Mouse (Mus musculus): ENCODE measurements around the gene Eif3k. TPM values are rescaled to one million over a fixed set of nuclear protein-coding genes. Genes with fewer than 3 reads are reported as not detected.

The Eif3k gene
- polyA plus RNA-seq, 1 experiment from 2014 or later = 307 TPM

- Histone ChIP-seq H3K4me1 (peaks cover 12% of the 10 kb centered on the region), H3K27ac (replicated peaks) (no peak overlapping the region), H3K36me3 (peaks cover 5% of the 10 kb centered on the region; the same call in 1 of the 2 replicates), H3K4me3 (no peak overlapping the region), H3K4me2 (replicated peaks) (no peak overlapping the region), H3K9me3 (no peaks in the 10 kb centered on the region), H3K9ac (replicated peaks) (no peak overlapping the region), H3K27me3 (no peaks in the 10 kb centered on the region)
- 70% methylated on average over 4 of the region's 5 CpGs for WGBS
- no peak for ATAC-seq (replicated peaks)
Observed at GRCm38 (mm10) chr7:28966181-28966580, 15.5 kb downstream of the Eif3k start.

GRCm38 (mm10) chr7:28965346-28965840 is 16.3 kb downstream of the Eif3k start:
- WGBS = 82% methylated on average over 5 of the region's 5 CpGs
- Histone ChIP-seq H3K9me3 (no peaks in the 10 kb centered on the region), H3K9ac (replicated peaks) (no peak overlapping the region), H3K4me3 (no peak overlapping the region), H3K36me3 (0 out of 2 replicates have a peak, but pooled peaks cover 3% of the 10 kb centered on the region), H3K4me1 (peaks cover 19% of the 10 kb centered on the region), H3K27me3 (no peaks in the 10 kb centered on the region), H3K27ac (replicated peaks) (no peak overlapping the region), H3K4me2 (replicated peaks) (no peak overlapping the region)
- ATAC-seq (replicated peaks) = no peak

GRCm38 (mm10) chr7:28963399-28963923 is 18.2 kb downstream of the Eif3k start:
- no peak overlapping the region for H3K9ac ChIP-seq (replicated peaks)
- H3K4me3 ChIP-seq = no peak overlapping the region
- H3K9me3 ChIP-seq = no peaks in the 10 kb centered on the region
- H3K36me3 ChIP-seq = no peaks in the 10 kb centered on the region
- WGBS = 82% methylated on average over 3 of the region's 3 CpGs
- H3K27me3 ChIP-seq = no peaks in the 10 kb centered on the region
- no peak overlapping the region for H3K4me2 ChIP-seq (replicated peaks)
- H3K27ac ChIP-seq (replicated peaks) = no peak overlapping the region
- ATAC-seq (replicated peaks) = no peak
- peaks cover 39% of the 10 kb centered on the region for H3K4me1 ChIP-seq

DNA sequence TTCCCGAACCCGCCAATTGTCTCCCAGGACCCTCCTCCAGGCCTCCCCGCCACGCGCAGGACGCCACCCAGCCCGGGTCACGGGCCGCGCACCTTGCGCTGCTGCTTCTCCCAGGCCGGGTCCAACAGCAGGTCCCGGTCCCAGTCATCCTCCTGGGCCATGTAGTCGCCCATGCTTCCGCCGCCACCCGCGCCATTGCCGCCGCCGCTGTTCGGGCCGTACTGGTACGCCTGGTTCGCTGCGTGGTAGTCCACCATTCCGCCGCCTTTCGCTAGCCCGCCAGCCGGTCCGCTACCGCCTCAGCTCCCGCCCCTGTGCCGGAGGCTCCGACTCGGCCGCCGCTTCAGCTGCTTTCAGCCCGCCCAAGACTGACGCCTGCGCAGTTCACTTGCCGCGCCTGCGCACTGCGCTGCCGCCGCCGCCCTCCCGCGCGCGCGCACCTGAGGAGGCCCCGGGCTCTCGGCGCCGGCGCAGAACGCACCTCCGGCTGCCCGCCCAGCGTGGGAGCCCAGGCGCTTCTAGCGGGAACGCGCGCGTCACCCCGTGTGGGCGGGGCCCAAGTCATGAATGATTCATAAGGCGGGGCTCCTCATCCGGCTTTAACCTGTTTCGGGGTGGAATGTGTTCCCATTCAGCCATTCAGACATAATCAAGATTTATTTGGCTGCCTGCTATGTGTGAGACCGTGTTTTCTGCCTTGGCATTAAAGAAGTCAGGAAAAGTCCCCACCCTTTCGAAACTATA is 19.6 kb downstream of the Eif3k start, which contains the start of gene Actn4:
Gene Actn4 (minus strand): TSS at position 414 of the 744 bp plus-strand sequence.
- H3K9ac ChIP-seq (replicated peaks) = peak within 1 kb of the TSS; percentile 97
- peak; percentile 92 for ATAC-seq (replicated peaks)
- peak within 1 kb of the TSS; percentile 89 for H3K27ac ChIP-seq (replicated peaks)
- peak within 1 kb of the TSS; percentile 64 for H3K4me2 ChIP-seq (replicated peaks)
- H3K27me3 ChIP-seq = no peaks in the 10 kb centered on the region
- under 1% methylated on average over 75 of the region's 76 CpGs for WGBS
- no peaks in the 10 kb centered on the region for H3K9me3 ChIP-seq
- H3K4me1 ChIP-seq = peaks cover 44% of the 10 kb centered on the region
- H3K4me3 ChIP-seq = peak within 1 kb of the TSS; percentile 94
- H3K36me3 ChIP-seq = no peaks in the 10 kb centered on the region

GRCm38 (mm10) chr7:28961584-28961926 is 20.1 kb downstream of the Eif3k start:
- Histone ChIP-seq H3K9me3 (no peaks in the 10 kb centered on the region), H3K4me3 (peak overlapping the region; percentile 94), H3K27ac (replicated peaks) (peak overlapping the region; percentile 85), H3K4me1 (peaks cover 44% of the 10 kb centered on the region), H3K4me2 (replicated peaks) (peak overlapping the region; percentile 64), H3K27me3 (no peaks in the 10 kb centered on the region), H3K36me3 (no peaks in the 10 kb centered on the region), H3K9ac (replicated peaks) (peak overlapping the region; percentile 97)
- under 1% methylated on average over 7 of the region's 7 CpGs for WGBS
- ATAC-seq (replicated peaks) = peak; percentile 4; the same call in 1 of the 2 replicates

DNA sequence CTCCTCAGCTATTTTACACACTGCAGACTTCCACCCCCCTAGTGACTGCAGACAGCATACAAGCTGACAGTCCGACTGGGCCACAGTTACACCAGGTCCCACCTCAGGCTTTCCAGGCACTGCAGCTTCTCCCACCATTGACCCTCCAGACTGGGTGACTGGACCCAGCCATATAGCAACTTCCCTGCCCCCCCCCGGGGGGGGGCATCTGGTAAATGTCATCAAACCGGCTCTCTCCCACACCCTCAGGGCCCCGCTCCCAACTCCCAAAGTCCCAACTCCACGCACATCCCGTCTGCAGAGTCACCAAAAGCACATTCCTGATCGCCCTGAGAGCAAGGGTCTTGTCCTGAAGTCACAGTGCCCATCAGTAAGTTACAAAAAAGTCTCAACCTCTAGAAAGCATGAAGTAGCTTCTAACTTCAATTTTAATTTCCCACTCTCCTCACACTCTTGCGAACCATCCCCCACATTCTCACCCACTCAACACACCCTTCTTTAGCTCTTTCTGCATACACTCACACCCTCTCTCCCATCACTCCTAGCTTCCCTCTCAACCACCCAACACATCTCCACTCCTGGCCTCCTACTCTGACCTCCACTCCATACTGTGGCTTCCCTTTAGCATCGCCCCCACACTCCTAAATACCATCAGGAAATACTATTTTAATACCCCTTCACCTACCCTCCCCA is 21.2 kb downstream of the Eif3k start:
- no peaks in the 10 kb centered on the region for H3K36me3 ChIP-seq
- ATAC-seq (replicated peaks) = no peak
- H3K27ac ChIP-seq (replicated peaks) = no peak overlapping the region
- peak overlapping the region; percentile 64 for H3K4me2 ChIP-seq (replicated peaks)
- H3K4me3 ChIP-seq = peak overlapping the region; percentile 94
- 37% methylated on average over 9 of the region's 9 CpGs for WGBS
- peaks cover 44% of the 10 kb centered on the region for H3K4me1 ChIP-seq
- H3K27me3 ChIP-seq = no peaks in the 10 kb centered on the region
- no peaks in the 10 kb centered on the region for H3K9me3 ChIP-seq
- H3K9ac ChIP-seq (replicated peaks) = peak overlapping the region; percentile 97

- WGBS = 47% methylated on average over 6 of the region's 6 CpGs
- peaks cover 46% of the 10 kb centered on the region for H3K4me1 ChIP-seq
- H3K36me3 ChIP-seq = no peaks in the 10 kb centered on the region
- H3K4me3 ChIP-seq = no peak overlapping the region
- H3K27ac ChIP-seq (replicated peaks) = no peak overlapping the region
- no peaks in the 10 kb centered on the region for H3K27me3 ChIP-seq
- H3K4me2 ChIP-seq (replicated peaks) = peak overlapping the region; percentile 64
- H3K9me3 ChIP-seq = no peaks in the 10 kb centered on the region
- H3K9ac ChIP-seq (replicated peaks) = 0 out of 2 replicates have a peak overlapping the region, but pooled peaks have one; percentile 25
- no peak for ATAC-seq (replicated peaks)
Observed at GRCm38 (mm10) chr7:28959505-28960045, 22.1 kb downstream of the Eif3k start.

DNA sequence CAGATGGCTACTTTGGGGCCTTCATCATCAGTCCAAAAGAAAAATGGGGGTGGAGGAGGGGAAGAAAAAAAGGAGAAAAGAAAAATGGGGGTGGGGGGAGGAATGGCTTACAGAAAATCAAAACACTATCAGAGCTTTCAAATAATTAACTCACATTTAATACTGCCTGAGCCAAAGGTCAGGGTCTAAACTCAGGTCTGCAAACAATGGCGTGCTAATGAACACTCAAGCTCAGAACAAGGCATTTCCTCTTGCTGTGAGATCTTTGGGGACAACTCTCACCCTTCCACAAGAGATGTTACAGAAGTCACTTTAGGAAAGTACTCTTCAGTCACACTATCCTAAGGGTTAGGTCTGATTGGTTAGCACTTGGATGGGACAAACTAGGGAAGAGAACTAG is 22.9 kb downstream of the Eif3k start:
- Histone ChIP-seq H3K4me1 (peaks cover 51% of the 10 kb centered on the region), H3K9ac (replicated peaks) (no peak overlapping the region), H3K4me2 (replicated peaks) (no peak overlapping the region), H3K4me3 (no peak overlapping the region), H3K9me3 (no peaks in the 10 kb centered on the region), H3K36me3 (no peaks in the 10 kb centered on the region), H3K27me3 (no peaks in the 10 kb centered on the region), H3K27ac (replicated peaks) (no peak overlapping the region)
- 69% methylated on average over 1 of the region's 1 CpGs for WGBS
- ATAC-seq (replicated peaks) = no peak

DNA sequence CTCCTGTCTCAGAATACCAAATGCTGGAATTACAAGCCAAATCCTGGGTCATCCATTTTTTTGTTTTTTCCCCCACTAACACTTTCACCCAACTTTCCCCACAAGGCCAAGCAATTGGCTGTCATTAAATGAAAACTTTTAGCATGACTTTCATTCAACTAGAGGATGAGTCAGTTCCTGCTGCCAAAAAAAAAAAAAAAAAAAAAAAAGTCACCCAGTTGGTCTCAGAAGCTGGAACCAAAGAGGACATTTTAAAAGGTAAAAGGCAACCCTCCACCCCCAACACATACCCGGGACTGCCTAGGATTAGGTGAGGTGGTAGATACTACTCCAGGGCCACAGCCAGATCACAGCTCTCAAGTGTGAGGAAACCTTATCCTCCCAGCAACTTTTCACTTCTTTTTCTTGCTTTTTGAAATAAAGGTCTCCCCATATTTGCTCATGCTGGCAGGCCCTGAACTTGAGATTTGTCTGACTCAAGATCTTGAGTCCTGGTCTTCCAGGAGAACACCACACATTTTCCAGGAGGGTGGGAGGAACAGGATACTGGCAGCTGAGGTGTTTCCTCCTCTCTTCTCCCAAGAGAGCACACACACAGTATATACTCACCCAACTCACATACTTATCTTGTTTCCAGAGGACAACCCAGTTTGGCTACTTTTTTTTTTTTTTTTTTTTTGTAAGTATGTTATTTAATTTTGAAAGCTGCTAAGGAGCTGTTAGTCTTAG is 23.5 kb downstream of the Eif3k start:
- Histone ChIP-seq H3K4me3 (no peak overlapping the region), H3K4me1 (peaks cover 57% of the 10 kb centered on the region), H3K9me3 (no peaks in the 10 kb centered on the region), H3K4me2 (replicated peaks) (no peak overlapping the region), H3K27me3 (no peaks in the 10 kb centered on the region), H3K36me3 (no peaks in the 10 kb centered on the region), H3K27ac (replicated peaks) (no peak overlapping the region), H3K9ac (replicated peaks) (no peak overlapping the region)
- no peak for ATAC-seq (replicated peaks)
- WGBS = 83% methylated on average over 1 of the region's 1 CpGs

DNA sequence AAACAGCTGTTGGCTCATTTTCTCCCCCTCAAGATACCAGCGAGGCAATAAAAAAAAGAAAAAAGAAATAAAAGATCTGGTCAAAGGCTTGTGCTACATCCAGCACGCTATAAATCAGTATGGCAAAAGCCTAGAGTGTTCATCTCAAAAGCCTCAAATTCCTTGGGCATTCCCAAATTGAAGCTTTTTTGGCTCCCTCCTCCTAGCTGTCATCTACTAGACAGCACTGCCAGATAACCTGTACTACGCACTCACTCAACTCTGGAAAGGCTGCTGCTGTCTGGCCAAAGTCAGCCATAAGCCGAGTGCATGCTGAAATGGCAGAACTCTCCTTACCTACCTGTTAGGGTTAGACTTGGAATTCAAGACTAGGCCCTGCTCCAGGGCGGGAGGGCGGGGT is 24.4 kb downstream of the Eif3k start:
- 82% methylated on average over 6 of the region's 6 CpGs for WGBS
- Histone ChIP-seq H3K4me1 (peaks cover 58% of the 10 kb centered on the region), H3K4me3 (no peak overlapping the region), H3K27ac (replicated peaks) (no peak overlapping the region), H3K9ac (replicated peaks) (no peak overlapping the region), H3K4me2 (replicated peaks) (no peak overlapping the region), H3K27me3 (no peaks in the 10 kb centered on the region), H3K36me3 (no peaks in the 10 kb centered on the region), H3K9me3 (no peaks in the 10 kb centered on the region)
- no peak for ATAC-seq (replicated peaks)

DNA sequence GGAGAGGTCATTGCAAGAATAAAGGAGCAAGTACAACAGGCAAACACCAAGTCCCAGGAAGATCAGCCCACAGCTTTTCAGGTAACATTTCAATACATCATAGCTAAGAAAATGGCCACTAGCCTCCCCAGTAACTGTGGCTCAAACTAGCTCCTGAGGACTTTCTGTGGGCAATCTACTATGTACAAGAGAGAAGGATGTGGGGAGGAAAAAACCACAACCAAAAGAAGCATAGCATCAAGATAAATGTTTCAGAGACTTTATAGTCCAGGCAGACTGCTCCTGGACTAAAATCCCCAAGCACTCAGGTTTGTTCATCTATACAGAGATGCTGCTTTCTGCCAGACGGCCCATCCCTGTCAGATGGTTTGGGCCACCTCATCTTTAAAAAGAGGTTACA is 25.4 kb downstream of the Eif3k start:
- H3K4me2 ChIP-seq (replicated peaks) = no peak overlapping the region
- no peaks in the 10 kb centered on the region for H3K9me3 ChIP-seq
- H3K4me3 ChIP-seq = no peak overlapping the region
- 86% methylated on average over 1 of the region's 1 CpGs for WGBS
- H3K9ac ChIP-seq (replicated peaks) = no peak overlapping the region
- no peaks in the 10 kb centered on the region for H3K36me3 ChIP-seq
- no peak for ATAC-seq (replicated peaks)
- H3K27me3 ChIP-seq = no peaks in the 10 kb centered on the region
- peaks cover 58% of the 10 kb centered on the region for H3K4me1 ChIP-seq
- no peak overlapping the region for H3K27ac ChIP-seq (replicated peaks)

Data from forebrain, embryonic 15.5 days (tissue).